Mouse (Mus musculus): ENCODE data around the gene Afg3l1. TPM values are rescaled to one million over a fixed set of nuclear protein-coding genes. Genes with fewer than 3 reads are reported as not detected.
"Not testable (repeated sequence)": the region's sequence is repeated elsewhere in the genome, so short reads cannot be mapped to it uniquely, and the experiment has no call there.

The Afg3l1 gene
- polyA plus RNA-seq, 1 experiment from 2014 or later = 32.2 TPM

DNA sequence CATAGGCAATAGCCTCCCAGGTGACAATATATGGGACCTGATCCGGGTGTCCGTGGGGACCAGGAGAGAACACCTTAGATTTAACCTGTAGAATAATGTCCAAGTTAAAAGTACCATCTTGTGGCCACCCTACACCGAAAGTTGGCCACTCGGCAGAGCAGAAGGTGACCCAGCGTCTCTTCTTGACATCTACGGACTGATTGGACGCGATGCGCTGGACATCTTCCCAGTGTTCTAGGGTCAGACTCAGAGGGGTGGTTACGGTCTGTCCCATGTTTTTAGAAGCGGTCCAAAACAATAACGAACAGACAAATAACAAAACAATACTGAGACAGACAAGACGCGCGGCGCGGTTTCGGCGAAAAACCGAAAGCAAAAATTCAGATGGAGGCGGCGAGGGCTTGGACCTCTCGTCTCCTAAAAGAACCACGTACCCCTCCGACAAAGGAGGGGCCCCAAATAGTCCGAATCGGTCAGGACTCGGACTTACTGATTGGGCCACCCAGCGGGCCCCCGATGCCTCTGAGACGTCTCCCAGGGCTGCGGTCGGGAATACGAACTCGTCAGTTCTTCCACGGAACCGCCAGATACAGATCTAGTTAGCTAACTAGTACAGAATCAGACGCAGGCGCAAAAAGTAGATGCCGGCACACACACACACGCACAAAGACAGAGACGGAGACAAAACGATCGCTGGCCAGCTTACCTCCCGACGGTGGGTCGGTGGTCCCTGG is 44.3 kb upstream of the Afg3l1 start:
- not testable (repeated sequence) for H3K4me3 ChIP-seq (ENCODE audit: low read depth, low read length); H3K27me3 ChIP-seq (ENCODE audit: control insufficient read depth, insufficient read depth, low read length); DNase-seq (ENCODE audit: low spot score); H3K27ac ChIP-seq (replicated peaks; ENCODE audit: low read depth, low read length); ATAC-seq (replicated peaks; ENCODE audit: insufficient number of reproducible peaks, low FRiP score, low TSS enrichment, low read depth); H3K9ac ChIP-seq (replicated peaks; ENCODE audit: low read length); H3K4me1 ChIP-seq (ENCODE audit: control insufficient read depth, insufficient read depth, low read length); H3K36me3 ChIP-seq (replicated peaks; ENCODE audit: control insufficient read depth, insufficient read depth, low read depth, low read length); H3K9me3 ChIP-seq (replicated peaks; ENCODE audit: control insufficient read depth, low read length); H3K4me2 ChIP-seq (ENCODE audit: low read depth, low read length)
- 97% methylated on average over 43 of the region's 47 CpGs for WGBS

DNA sequence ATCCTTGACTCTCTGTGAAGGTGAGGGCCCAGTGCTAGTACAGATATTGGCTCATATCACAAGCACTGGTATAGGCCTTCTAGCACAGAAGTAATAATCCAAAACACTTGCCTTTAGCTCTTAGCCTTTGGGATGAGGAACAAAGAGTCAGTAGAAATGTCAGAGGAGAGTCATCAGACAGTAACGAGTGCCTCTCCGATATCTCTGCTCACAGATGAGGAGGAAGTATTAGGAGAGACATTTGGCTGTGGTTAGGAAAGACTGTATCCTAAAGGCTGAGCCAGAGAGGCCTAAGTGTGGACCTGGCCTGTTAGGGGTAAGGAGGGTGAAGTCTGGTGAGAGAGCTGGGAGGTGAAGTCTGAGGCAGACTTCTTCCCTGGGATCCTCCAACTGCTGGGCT is 35.9 kb upstream of the Afg3l1 start:
- no peak for DNase-seq (ENCODE audit: low spot score)
- no peak for ATAC-seq (replicated peaks; ENCODE audit: insufficient number of reproducible peaks, low FRiP score, low TSS enrichment, low read depth)
- Histone ChIP-seq H3K27me3 (ENCODE audit: control insufficient read depth, insufficient read depth, low read length) (no peaks in the 10 kb centered on the region), H3K9ac (replicated peaks; ENCODE audit: low read length) (no peak overlapping the region), H3K4me1 (ENCODE audit: control insufficient read depth, insufficient read depth, low read length) (no peaks in the 10 kb centered on the region), H3K36me3 (replicated peaks; ENCODE audit: control insufficient read depth, insufficient read depth, low read depth, low read length) (no peaks in the 10 kb centered on the region), H3K9me3 (replicated peaks; ENCODE audit: control insufficient read depth, low read length) (no peaks in the 10 kb centered on the region), H3K27ac (replicated peaks; ENCODE audit: low read depth, low read length) (no peak overlapping the region), H3K4me3 (ENCODE audit: low read depth, low read length) (no peak overlapping the region), H3K4me2 (ENCODE audit: low read depth, low read length) (no peak overlapping the region)
- 85% methylated on average over 2 of the region's 2 CpGs for WGBS

DNA sequence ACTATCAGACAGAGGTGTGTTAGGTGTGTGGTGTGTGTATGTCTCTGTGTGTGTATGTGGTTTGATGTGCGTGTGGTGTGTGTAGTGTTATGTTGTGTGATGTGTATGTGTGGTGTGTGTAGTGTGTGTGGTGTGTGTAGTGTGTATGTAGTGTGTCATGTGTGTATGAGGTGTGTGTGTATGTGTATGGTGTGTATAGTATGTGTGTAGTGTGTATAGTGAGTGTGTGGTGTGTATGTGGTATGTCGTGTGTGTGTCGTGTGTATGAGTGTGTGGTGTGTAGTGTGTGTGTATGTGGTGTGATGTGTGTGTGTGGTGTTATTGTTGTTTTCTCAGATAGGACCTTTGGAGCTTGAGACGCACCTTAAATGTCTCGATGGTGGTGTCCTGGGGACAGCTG is 35.4 kb upstream of the Afg3l1 start:
- H3K4me2 ChIP-seq (ENCODE audit: low read depth, low read length) = no peak overlapping the region; the same call in 1 of the 2 replicates
- H3K4me1 ChIP-seq (ENCODE audit: control insufficient read depth, insufficient read depth, low read length) = no peaks in the 10 kb centered on the region
- no peaks in the 10 kb centered on the region for H3K36me3 ChIP-seq (replicated peaks; ENCODE audit: control insufficient read depth, insufficient read depth, low read depth, low read length)
- H3K27ac ChIP-seq (replicated peaks; ENCODE audit: low read depth, low read length) = no peak overlapping the region
- DNase-seq (ENCODE audit: low spot score) (no peak), ATAC-seq (replicated peaks; ENCODE audit: insufficient number of reproducible peaks, low FRiP score, low TSS enrichment, low read depth) (peak; percentile 26; the same call in 1 of the 2 replicates)
- H3K9me3 ChIP-seq (replicated peaks; ENCODE audit: control insufficient read depth, low read length) = no peaks in the 10 kb centered on the region
- no peaks in the 10 kb centered on the region for H3K27me3 ChIP-seq (ENCODE audit: control insufficient read depth, insufficient read depth, low read length)
- H3K9ac ChIP-seq (replicated peaks; ENCODE audit: low read length) = no peak overlapping the region
- no peak overlapping the region for H3K4me3 ChIP-seq (ENCODE audit: low read depth, low read length)
- 81% methylated on average over 5 of the region's 5 CpGs for WGBS

DNA sequence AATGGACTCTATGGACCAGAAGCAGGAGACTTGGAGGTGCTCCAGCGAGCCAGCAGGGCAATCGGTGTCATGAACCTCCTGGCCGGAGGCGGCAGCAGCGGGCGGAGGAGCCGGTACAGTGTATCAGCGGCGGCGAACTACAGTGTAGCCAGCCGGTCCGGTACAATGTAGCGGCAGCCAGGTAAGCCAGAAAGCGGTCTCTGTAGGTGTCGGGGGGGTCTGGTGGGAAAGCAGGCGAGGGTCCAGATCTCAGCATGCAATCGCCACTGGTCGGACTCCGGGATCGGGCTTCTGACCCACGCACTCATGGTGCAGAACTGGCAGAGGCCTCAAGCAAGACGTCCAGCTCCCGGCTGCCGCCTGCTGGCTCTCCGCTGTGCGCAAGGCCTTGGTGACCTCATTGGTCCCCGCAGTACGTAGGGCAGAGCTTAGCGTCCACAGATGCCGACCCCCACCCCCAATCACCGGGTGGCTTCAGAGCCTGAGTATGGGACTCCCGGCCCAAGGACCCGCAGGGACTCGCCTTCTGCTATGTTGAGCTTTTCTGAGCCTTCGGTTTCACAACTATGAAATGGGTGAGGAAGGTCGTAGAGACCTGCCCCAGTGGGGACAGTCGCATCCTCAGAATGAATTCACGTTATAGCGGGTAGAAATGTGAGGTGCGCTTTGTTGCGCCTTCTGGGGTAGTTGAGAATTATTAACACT is 34.7 kb upstream of the Afg3l1 start:
- no peaks in the 10 kb centered on the region for H3K36me3 ChIP-seq (replicated peaks; ENCODE audit: control insufficient read depth, insufficient read depth, low read depth, low read length)
- no peaks in the 10 kb centered on the region for H3K4me1 ChIP-seq (ENCODE audit: control insufficient read depth, insufficient read depth, low read length)
- H3K27me3 ChIP-seq (ENCODE audit: control insufficient read depth, insufficient read depth, low read length) = no peaks in the 10 kb centered on the region
- peak; percentile 91 for DNase-seq (ENCODE audit: low spot score)
- H3K9ac ChIP-seq (replicated peaks; ENCODE audit: low read length) = peak overlapping the region; percentile 85
- 1% methylated on average over 41 of the region's 41 CpGs for WGBS
- peak; percentile 96 for ATAC-seq (replicated peaks; ENCODE audit: insufficient number of reproducible peaks, low FRiP score, low TSS enrichment, low read depth)
- peak overlapping the region; percentile 61 for H3K4me3 ChIP-seq (ENCODE audit: low read depth, low read length)
- H3K27ac ChIP-seq (replicated peaks; ENCODE audit: low read depth, low read length) = peak overlapping the region; percentile 62; the same call in 1 of the 2 replicates
- peak overlapping the region; percentile 62 for H3K4me2 ChIP-seq (ENCODE audit: low read depth, low read length)
- no peaks in the 10 kb centered on the region for H3K9me3 ChIP-seq (replicated peaks; ENCODE audit: control insufficient read depth, low read length)

DNA sequence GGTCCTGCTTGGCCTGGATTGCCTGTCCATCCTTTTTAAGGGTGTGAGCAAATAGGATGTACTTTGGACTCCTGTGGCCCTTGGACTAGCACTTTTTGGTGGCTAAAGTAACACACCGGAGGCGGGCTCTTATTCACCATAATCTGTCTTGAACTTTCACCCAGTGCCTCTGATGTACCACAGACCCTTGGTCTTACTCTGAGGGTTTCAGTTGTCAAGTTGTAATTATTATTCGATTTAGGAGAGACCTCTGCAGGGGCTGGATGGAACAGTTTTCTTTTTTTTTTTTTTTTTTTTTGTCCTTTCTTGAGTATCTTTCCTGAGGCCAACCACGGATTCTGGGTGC is 34.2 kb upstream of the Afg3l1 start:
- H3K27ac ChIP-seq (replicated peaks; ENCODE audit: low read depth, low read length) = no peak overlapping the region
- H3K4me2 ChIP-seq (ENCODE audit: low read depth, low read length) = peak overlapping the region; percentile 62
- H3K9ac ChIP-seq (replicated peaks; ENCODE audit: low read length) = peak overlapping the region; percentile 85
- DNase-seq (ENCODE audit: low spot score) (peak; percentile 17), ATAC-seq (replicated peaks; ENCODE audit: insufficient number of reproducible peaks, low FRiP score, low TSS enrichment, low read depth) (no peak)
- H3K4me3 ChIP-seq (ENCODE audit: low read depth, low read length) = peak overlapping the region; percentile 61
- H3K27me3 ChIP-seq (ENCODE audit: control insufficient read depth, insufficient read depth, low read length) = no peaks in the 10 kb centered on the region
- H3K4me1 ChIP-seq (ENCODE audit: control insufficient read depth, insufficient read depth, low read length) = no peaks in the 10 kb centered on the region
- no peaks in the 10 kb centered on the region for H3K9me3 ChIP-seq (replicated peaks; ENCODE audit: control insufficient read depth, low read length)
- H3K36me3 ChIP-seq (replicated peaks; ENCODE audit: control insufficient read depth, insufficient read depth, low read depth, low read length) = no peaks in the 10 kb centered on the region
- WGBS = 21% methylated on average over 4 of the region's 4 CpGs

DNA sequence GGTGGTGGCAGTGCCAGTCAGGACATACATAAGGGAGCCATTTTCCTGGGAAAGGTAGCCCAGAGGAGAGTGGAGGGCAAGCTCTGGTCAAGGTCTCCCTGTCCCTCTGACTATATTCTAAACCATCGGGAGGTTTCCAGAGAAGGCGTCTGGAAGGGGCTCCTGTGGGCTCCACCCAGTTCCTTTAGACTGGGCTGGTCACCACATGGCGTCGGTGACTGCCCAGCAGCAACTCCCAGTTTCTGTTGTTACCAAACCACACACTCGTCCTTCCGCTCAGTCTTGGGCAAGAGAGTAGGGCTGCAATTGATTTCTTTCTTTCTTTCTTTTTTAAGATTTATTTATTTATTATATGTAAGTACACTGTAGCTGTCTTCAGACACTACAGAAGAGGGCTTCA is 33.6 kb upstream of the Afg3l1 start:
- Histone ChIP-seq H3K4me2 (ENCODE audit: low read depth, low read length) (no peak overlapping the region), H3K9me3 (replicated peaks; ENCODE audit: control insufficient read depth, low read length) (no peaks in the 10 kb centered on the region), H3K4me3 (ENCODE audit: low read depth, low read length) (no peak overlapping the region), H3K27me3 (ENCODE audit: control insufficient read depth, insufficient read depth, low read length) (no peaks in the 10 kb centered on the region), H3K36me3 (replicated peaks; ENCODE audit: control insufficient read depth, insufficient read depth, low read depth, low read length) (no peaks in the 10 kb centered on the region), H3K27ac (replicated peaks; ENCODE audit: low read depth, low read length) (no peak overlapping the region), H3K9ac (replicated peaks; ENCODE audit: low read length) (no peak overlapping the region), H3K4me1 (ENCODE audit: control insufficient read depth, insufficient read depth, low read length) (no peaks in the 10 kb centered on the region)
- no peak for ATAC-seq (replicated peaks; ENCODE audit: insufficient number of reproducible peaks, low FRiP score, low TSS enrichment, low read depth)
- WGBS = 75% methylated on average over 6 of the region's 6 CpGs
- DNase-seq (ENCODE audit: low spot score) = no peak

DNA sequence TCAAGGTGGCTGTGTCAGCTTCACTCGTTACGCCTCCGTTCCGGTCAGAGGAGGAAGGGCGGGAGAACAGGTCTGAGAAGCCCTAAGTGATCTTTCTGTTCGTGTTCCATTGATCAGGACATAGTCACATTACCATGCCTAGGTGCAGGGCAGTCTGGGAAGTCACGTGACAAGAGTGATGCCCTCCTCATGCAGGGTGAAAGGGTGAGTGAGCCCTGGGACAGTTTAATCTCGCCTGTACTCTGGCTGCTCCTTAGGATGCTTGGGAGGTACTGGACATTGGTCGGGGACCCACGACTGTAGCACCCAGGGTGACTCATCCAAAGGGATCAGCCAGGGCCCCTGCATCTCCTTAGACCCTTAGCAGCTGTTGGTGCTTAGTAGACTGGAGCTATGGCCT is 31.7 kb upstream of the Afg3l1 start:
- Histone ChIP-seq H3K4me2 (ENCODE audit: low read depth, low read length) (no peak overlapping the region), H3K9ac (replicated peaks; ENCODE audit: low read length) (no peak overlapping the region; the same call in 1 of the 2 replicates), H3K4me3 (ENCODE audit: low read depth, low read length) (no peak overlapping the region), H3K36me3 (replicated peaks; ENCODE audit: control insufficient read depth, insufficient read depth, low read depth, low read length) (no peaks in the 10 kb centered on the region), H3K27ac (replicated peaks; ENCODE audit: low read depth, low read length) (no peak overlapping the region), H3K27me3 (ENCODE audit: control insufficient read depth, insufficient read depth, low read length) (no peaks in the 10 kb centered on the region), H3K9me3 (replicated peaks; ENCODE audit: control insufficient read depth, low read length) (no peaks in the 10 kb centered on the region), H3K4me1 (ENCODE audit: control insufficient read depth, insufficient read depth, low read length) (no peaks in the 10 kb centered on the region)
- ATAC-seq (replicated peaks; ENCODE audit: insufficient number of reproducible peaks, low FRiP score, low TSS enrichment, low read depth) = no peak
- 84% methylated on average over 10 of the region's 10 CpGs for WGBS
- no peak for DNase-seq (ENCODE audit: low spot score)

DNA sequence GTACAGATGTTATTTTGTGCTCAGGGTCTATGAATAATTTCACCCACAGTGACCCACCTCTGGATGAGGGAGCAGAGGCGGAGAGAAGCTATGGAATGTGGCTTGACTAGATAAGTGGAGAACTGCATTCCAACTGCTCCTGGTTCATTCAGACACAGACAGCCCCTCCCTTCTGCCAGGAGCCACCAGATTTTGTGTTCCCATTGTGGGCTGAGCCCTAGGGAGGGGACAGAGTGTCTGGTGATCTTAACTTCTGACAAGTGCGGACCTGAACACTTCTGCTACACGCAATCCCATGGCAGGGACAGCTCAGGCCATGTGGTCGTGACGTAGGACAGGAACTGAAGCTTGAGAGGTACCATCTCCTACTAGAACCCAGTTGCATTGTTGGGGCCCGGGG is 30.9 kb upstream of the Afg3l1 start:
- 81% methylated on average over 6 of the region's 6 CpGs for WGBS
- no peak for ATAC-seq (replicated peaks; ENCODE audit: insufficient number of reproducible peaks, low FRiP score, low TSS enrichment, low read depth)

More for the DNA sequence above, 30.9 kb upstream of the Afg3l1 start:
- no peak overlapping the region for H3K9ac ChIP-seq (replicated peaks; ENCODE audit: low read length)
- H3K4me3 ChIP-seq (ENCODE audit: low read depth, low read length) = no peak overlapping the region
- no peaks in the 10 kb centered on the region for H3K4me1 ChIP-seq (ENCODE audit: control insufficient read depth, insufficient read depth, low read length)
- no peak overlapping the region for H3K27ac ChIP-seq (replicated peaks; ENCODE audit: low read depth, low read length)
- DNase-seq (ENCODE audit: low spot score) = peak; percentile 13
- no peak overlapping the region for H3K4me2 ChIP-seq (ENCODE audit: low read depth, low read length)
- H3K9me3 ChIP-seq (replicated peaks; ENCODE audit: control insufficient read depth, low read length) = no peaks in the 10 kb centered on the region
- H3K27me3 ChIP-seq (ENCODE audit: control insufficient read depth, insufficient read depth, low read length) = no peaks in the 10 kb centered on the region
- H3K36me3 ChIP-seq (replicated peaks; ENCODE audit: control insufficient read depth, insufficient read depth, low read depth, low read length) = no peaks in the 10 kb centered on the region
